Mouse (Mus musculus): ENCODE data around the gene Mxi1. TPM values are rescaled to one million over a fixed set of nuclear protein-coding genes. Genes with fewer than 3 reads are reported as not detected.
A peak's percentile ranks its signal among the peaks of the same experiment; 100 is the strongest.

Mxi1 gene
- polyA plus RNA-seq, 1 experiment from 2014 or later = 40.2 TPM

- Histone ChIP-seq H3K27ac (no peak overlapping the region), H3K27me3 (no peaks in the 10 kb centered on the region), H3K4me1 (peaks cover 28% of the 10 kb centered on the region), H3K9ac (no peak overlapping the region), H3K9me3 (replicated peaks) (no peaks in the 10 kb centered on the region), H3K36me3 (no peaks in the 10 kb centered on the region), H3K4me2 (no peak overlapping the region), H3K4me3 (replicated peaks) (no peak overlapping the region)
- WGBS = 88% methylated on average over 8 of the region's 8 CpGs
- ATAC-seq (replicated peaks; ENCODE audit: low FRiP score) = no peak
Measured at GRCm38 (mm10) chr19:53316105-53316504, 5.8 kb downstream of the Mxi1 start.

- Histone ChIP-seq H3K4me3 (replicated peaks) (no peak overlapping the region), H3K36me3 (no peaks in the 10 kb centered on the region), H3K4me1 (peaks cover 36% of the 10 kb centered on the region), H3K4me2 (no peak overlapping the region), H3K27ac (no peak overlapping the region), H3K9me3 (replicated peaks) (no peaks in the 10 kb centered on the region), H3K27me3 (no peaks in the 10 kb centered on the region), H3K9ac (no peak overlapping the region)
- 91% methylated on average over 6 of the region's 6 CpGs for WGBS
- ATAC-seq (replicated peaks; ENCODE audit: low FRiP score) = no peak
Measured at GRCm38 (mm10) chr19:53316963-53317362, 6.6 kb downstream of the Mxi1 start.

- Histone ChIP-seq H3K4me2 (no peak overlapping the region), H3K27ac (peak overlapping the region; percentile 34; the same call in 1 of the 2 replicates), H3K9me3 (replicated peaks) (no peaks in the 10 kb centered on the region), H3K4me3 (replicated peaks) (no peak overlapping the region), H3K36me3 (no peaks in the 10 kb centered on the region), H3K27me3 (no peaks in the 10 kb centered on the region), H3K4me1 (peaks cover 36% of the 10 kb centered on the region), H3K9ac (no peak overlapping the region)
- 81% methylated on average over 16 of the region's 16 CpGs for WGBS
- no peak for ATAC-seq (replicated peaks; ENCODE audit: low FRiP score)
Measured at GRCm38 (mm10) chr19:53318143-53319132, 8.1 kb downstream of the Mxi1 start.

- H3K4me1 ChIP-seq = peaks cover 38% of the 10 kb centered on the region
- H3K9me3 ChIP-seq (replicated peaks) = no peaks in the 10 kb centered on the region
- no peaks in the 10 kb centered on the region for H3K36me3 ChIP-seq
- 67% methylated on average over 9 of the region's 9 CpGs for WGBS
- no peak overlapping the region for H3K9ac ChIP-seq
- no peaks in the 10 kb centered on the region for H3K27me3 ChIP-seq
- H3K27ac ChIP-seq = peak overlapping the region; percentile 72; the same call in 1 of the 2 replicates
- ATAC-seq (replicated peaks; ENCODE audit: low FRiP score) = no peak
- no peak overlapping the region for H3K4me3 ChIP-seq (replicated peaks)
- H3K4me2 ChIP-seq = peak overlapping the region; percentile 18
Measured at GRCm38 (mm10) chr19:53320264-53321110, 10.2 kb downstream of the Mxi1 start.

GRCm38 (mm10) chr19:53321273-53321672 lies 11.0 kb downstream of the Mxi1 start:
- H3K27ac ChIP-seq = peak overlapping the region; percentile 72

GRCm38 (mm10) chr19:53322438-53323048 lies 12.2 kb downstream of the Mxi1 start:
- H3K9me3 ChIP-seq (replicated peaks) = no peaks in the 10 kb centered on the region
- H3K4me2 ChIP-seq = no peak overlapping the region
- H3K4me3 ChIP-seq (replicated peaks) = no peak overlapping the region
- H3K27me3 ChIP-seq = no peaks in the 10 kb centered on the region
- WGBS = 93% methylated on average over 12 of the region's 12 CpGs
- peaks cover 41% of the 10 kb centered on the region for H3K4me1 ChIP-seq
- H3K9ac ChIP-seq = no peak overlapping the region
- no peak overlapping the region for H3K27ac ChIP-seq
- no peaks in the 10 kb centered on the region for H3K36me3 ChIP-seq
- no peak for ATAC-seq (replicated peaks; ENCODE audit: low FRiP score)

More at GRCm38 (mm10) chr19:53321273-53321672, 11.0 kb downstream of the Mxi1 start:
- Histone ChIP-seq H3K9ac (no peak overlapping the region), H3K4me2 (peak overlapping the region; percentile 18), H3K27me3 (no peaks in the 10 kb centered on the region), H3K4me3 (replicated peaks) (no peak overlapping the region), H3K36me3 (no peaks in the 10 kb centered on the region), H3K4me1 (peaks cover 42% of the 10 kb centered on the region), H3K9me3 (replicated peaks) (no peaks in the 10 kb centered on the region)
- 0 out of 2 replicates have a peak, but pooled peaks have one; percentile 22 for ATAC-seq (replicated peaks; ENCODE audit: low FRiP score)
- 41% methylated on average over 10 of the region's 10 CpGs for WGBS

- no peak overlapping the region for H3K4me3 ChIP-seq (replicated peaks)
- ATAC-seq (replicated peaks; ENCODE audit: low FRiP score) = no peak
- H3K4me2 ChIP-seq = peak overlapping the region; percentile 72; the same call in 1 of the 2 replicates
Measured at GRCm38 (mm10) chr19:53324866-53325265, 14.5 kb downstream of the Mxi1 start.

GRCm38 (mm10) chr19:53325578-53326295 lies 15.4 kb downstream of the Mxi1 start:
- no peak for ATAC-seq (replicated peaks; ENCODE audit: low FRiP score)
- H3K4me2 ChIP-seq = peak overlapping the region; percentile 72
- WGBS = 15% methylated on average over 27 of the region's 27 CpGs
- no peaks in the 10 kb centered on the region for H3K9me3 ChIP-seq (replicated peaks)
- H3K4me3 ChIP-seq (replicated peaks) = peak overlapping the region; percentile 40
- 0 out of 2 replicates have a peak overlapping the region, but pooled peaks have one; percentile 11 for H3K27ac ChIP-seq
- peak overlapping the region; percentile 51 for H3K9ac ChIP-seq
- H3K4me1 ChIP-seq = peaks cover 44% of the 10 kb centered on the region
- no peaks in the 10 kb centered on the region for H3K36me3 ChIP-seq
- H3K27me3 ChIP-seq = no peaks in the 10 kb centered on the region

More at GRCm38 (mm10) chr19:53324866-53325265, 14.5 kb downstream of the Mxi1 start:
- no peaks in the 10 kb centered on the region for H3K36me3 ChIP-seq
- no peak overlapping the region for H3K27ac ChIP-seq
- H3K9me3 ChIP-seq (replicated peaks) = no peaks in the 10 kb centered on the region
- H3K9ac ChIP-seq = no peak overlapping the region
- no peaks in the 10 kb centered on the region for H3K27me3 ChIP-seq
- H3K4me1 ChIP-seq = peaks cover 43% of the 10 kb centered on the region
- 56% methylated on average over 6 of the region's 6 CpGs for WGBS

- no peak overlapping the region for H3K4me3 ChIP-seq (replicated peaks)
- peaks cover 11% of the 10 kb centered on the region for H3K36me3 ChIP-seq
- 0 out of 2 replicates have a peak overlapping the region, but pooled peaks have one; percentile 13 for H3K27ac ChIP-seq
- no peak for ATAC-seq (replicated peaks; ENCODE audit: low FRiP score)
- no peak overlapping the region for H3K4me2 ChIP-seq
- H3K27me3 ChIP-seq = no peaks in the 10 kb centered on the region
- 76% methylated on average over 9 of the region's 9 CpGs for WGBS
- no peaks in the 10 kb centered on the region for H3K9me3 ChIP-seq (replicated peaks)
- H3K9ac ChIP-seq = no peak overlapping the region
- H3K4me1 ChIP-seq = peaks cover 42% of the 10 kb centered on the region
Measured at GRCm38 (mm10) chr19:53328116-53328515, 17.8 kb downstream of the Mxi1 start.

- H3K4me2 ChIP-seq = peak overlapping the region; percentile 97
- H3K9ac ChIP-seq = peak overlapping the region; percentile 79
- no peaks in the 10 kb centered on the region for H3K27me3 ChIP-seq
- H3K4me3 ChIP-seq (replicated peaks) = peak overlapping the region; percentile 94
- peak; percentile 83 for ATAC-seq (replicated peaks; ENCODE audit: low FRiP score)
- under 1% methylated on average over 100 of the region's 106 CpGs for WGBS
- H3K4me1 ChIP-seq = peaks cover 38% of the 10 kb centered on the region
- H3K9me3 ChIP-seq (replicated peaks) = no peaks in the 10 kb centered on the region
- peak overlapping the region; percentile 89 for H3K27ac ChIP-seq
- peaks cover 16% of the 10 kb centered on the region for H3K36me3 ChIP-seq
Measured at GRCm38 (mm10) chr19:53329221-53329991, 19.1 kb downstream of the Mxi1 start.

Data from kidney, embryonic 15.5 days (tissue).